Mouse (Mus musculus) hindbrain, embryonic 12.5 days (tissue): ENCODE results near the gene Ywhah. TPM values are rescaled to one million over a fixed set of nuclear protein-coding genes. Genes with fewer than 3 reads are reported as not detected.

ENCODE experiments used
- polyA plus RNA-seq: library from polyadenylated mRNA; unstranded; fragments of >200 nt; fragmentation: Nextera tagmentation; extraction: Ambion mirVana; gene quantifications from 2 replicates; pipeline ENCODE4 v1.2.1, GENCODE M21; 2016

Gene Ywhah
- polyA plus RNA-seq, 1 experiment from 2014 or later: 461 TPM

Other genes with a start within 250 kb of the Ywhah start
- 78.6 and 83.2 TPM in 2 replicates for gene Pisd, start 233.2 kb upstream of the Ywhah start, polyA plus RNA-seq
- not detected in 2 replicates for gene Gm20671, start 191.7 kb upstream of the Ywhah start, polyA plus RNA-seq
- 17.3 and 18.1 TPM in 2 replicates for gene Prr14l, start 164.6 kb upstream of the Ywhah start, polyA plus RNA-seq
- gene Depdc5, start 155.1 kb upstream of the Ywhah start, polyA plus RNA-seq: 34.1 and 40.3 TPM in 2 replicates
- 0.07 TPM in 1 of 2 replicates, not detected in the other for gene Slc5a1, start 85.4 kb downstream of the Ywhah start, polyA plus RNA-seq
- 3.3 and 3.7 TPM in 2 replicates for gene Spon2, start 199.6 kb downstream of the Ywhah start, polyA plus RNA-seq